In the genomic region with DNA sequence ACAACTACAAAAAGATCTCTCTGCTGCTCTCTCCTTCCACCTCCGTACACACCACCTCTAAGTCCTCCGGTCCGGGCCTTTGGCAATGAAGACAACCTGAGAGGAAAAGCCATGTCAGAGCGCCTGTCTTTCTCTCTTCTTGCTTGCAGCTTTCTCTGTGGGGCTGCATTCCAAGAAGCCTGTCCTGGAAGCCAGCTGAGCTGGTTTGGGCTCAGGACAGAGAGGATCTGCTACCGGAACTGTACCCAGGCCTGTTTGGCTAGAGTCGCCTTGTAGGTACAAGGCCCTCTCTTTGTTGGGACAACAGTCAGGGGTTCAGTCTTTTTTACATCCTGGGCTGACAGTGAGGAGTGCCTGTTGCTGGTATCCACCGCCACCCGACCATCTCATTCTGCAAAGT, we compare ENCODE assay signal across 18 mouse cellular contexts.
"Had no signal": no experiment of that assay in that cellular context is flagged by ENCODE, and none has a peak within 500 bp of the region (broad histone marks: within the 10 kb centered on the region; RNA-seq: fewer than 3 reads in every experiment).

No protein-coding gene starts in this region.

- H3K4me1 ChIP-seq: liver, embryonic 12.5 days; neural tube, embryonic 12.5 days had no signal

- DNase-seq: lung, adult 18-20 months; lung, embryonic 14.5 days; lung, postnatal 10 days; lung, postnatal 4 days; midbrain, embryonic 14.5 days; right cerebral cortex, postnatal 14 days; right cerebral cortex, postnatal 4 days; spleen, adult 18-20 months; thymus, adult 18-20 months; thymus, postnatal 14 days; thymus, postnatal 36 days had no signal

- H3K27ac ChIP-seq: liver, embryonic 12.5 days; liver, embryonic 14.5 days; midbrain, embryonic 10.5 days; midbrain, embryonic 12.5 days; neural tube, embryonic 12.5 days had no signal

- ATAC-seq: liver, embryonic 12.5 days; midbrain, embryonic 16.5 days had no signal

- H3K36me3 ChIP-seq: liver, embryonic 12.5 days; midbrain, embryonic 10.5 days; midbrain, embryonic 12.5 days; neural tube, embryonic 12.5 days had no signal

- H3K9me3 ChIP-seq: liver, embryonic 12.5 days; midbrain, embryonic 10.5 days; midbrain, embryonic 12.5 days; neural tube, embryonic 12.5 days had no signal

- H3K9ac ChIP-seq: liver, embryonic 12.5 days; liver, embryonic 14.5 days; lung, embryonic 14.5 days; midbrain, embryonic 12.5 days; neural tube, embryonic 12.5 days had no signal

- H3K4me2 ChIP-seq: liver, embryonic 12.5 days; lung, embryonic 14.5 days; midbrain, embryonic 12.5 days; neural tube, embryonic 12.5 days had no signal

- H3K4me3 ChIP-seq: liver, embryonic 12.5 days; midbrain, embryonic 10.5 days; midbrain, embryonic 12.5 days; myocyte; neural tube, embryonic 12.5 days had no signal
